Mouse (Mus musculus): ENCODE results near the gene Lce1g.

Lce1g gene

GRCm38 (mm10) chr3:92752238-92752637 lies at the start of gene Lce1g:
Lce1g (minus strand) TSS chr3:92752338.
- no peak for DNase-seq

GRCm38 (mm10) chr3:92790414-92790813 lies 38.3 kb upstream of the Lce1g start, which contains the start of gene Lce1j:
Lce1j (minus strand) TSS chr3:92790514.
- DNase-seq, result no peak

GRCm38 (mm10) chr3:92778799-92779198 lies 26.7 kb upstream of the Lce1g start, which contains the start of gene Lce1i:
Lce1i (minus strand) TSS chr3:92778899.
- no peak for DNase-seq

- no peak for DNase-seq
Measured at GRCm38 (mm10) chr3:92771573-92771972, 19.4 kb upstream of the Lce1g start.

DNA sequence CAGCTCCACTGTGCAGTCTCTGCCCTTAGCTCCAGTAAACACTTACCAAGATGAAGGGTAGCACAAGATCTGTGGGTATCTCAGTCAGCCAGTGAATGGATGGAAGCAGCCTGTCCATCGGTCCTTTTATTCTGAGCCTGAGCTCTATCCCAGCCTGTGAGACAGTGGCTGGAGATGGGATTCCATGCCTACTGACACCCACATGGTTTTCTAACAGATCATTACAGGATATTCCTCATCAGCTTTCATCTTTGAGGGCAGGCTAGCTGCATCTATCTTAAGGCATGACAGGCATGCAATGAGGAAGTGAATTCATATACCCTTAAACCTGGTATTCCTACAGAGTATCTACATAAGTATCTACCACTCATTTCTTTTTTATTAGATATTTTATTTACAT lies 12.8 kb upstream of the Lce1g start, which contains the start of gene Lce1h:
Gene Lce1h, minus strand, starts transcription at position 101 of the 400 bp plus-strand sequence.
- DNase-seq, result no peak

DNA sequence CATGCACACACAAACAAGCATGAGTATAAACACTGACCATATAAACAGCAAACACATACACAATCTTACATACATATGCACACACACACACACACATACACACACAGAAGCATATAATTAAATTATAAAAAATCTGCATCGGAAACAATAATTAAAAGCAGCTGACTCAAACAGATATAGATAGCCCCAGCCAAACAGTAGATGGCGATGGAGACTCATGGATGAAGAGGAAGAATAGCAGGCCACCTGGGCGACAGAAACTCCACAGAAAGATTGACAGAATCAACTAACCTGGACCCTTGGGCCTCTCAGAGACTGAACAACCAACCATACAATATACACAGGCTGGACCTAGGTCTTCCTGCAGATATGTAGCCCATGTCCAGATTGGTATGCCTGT lies 1.1 kb upstream of the Lce1g start:
- no peak for DNase-seq

DNA sequence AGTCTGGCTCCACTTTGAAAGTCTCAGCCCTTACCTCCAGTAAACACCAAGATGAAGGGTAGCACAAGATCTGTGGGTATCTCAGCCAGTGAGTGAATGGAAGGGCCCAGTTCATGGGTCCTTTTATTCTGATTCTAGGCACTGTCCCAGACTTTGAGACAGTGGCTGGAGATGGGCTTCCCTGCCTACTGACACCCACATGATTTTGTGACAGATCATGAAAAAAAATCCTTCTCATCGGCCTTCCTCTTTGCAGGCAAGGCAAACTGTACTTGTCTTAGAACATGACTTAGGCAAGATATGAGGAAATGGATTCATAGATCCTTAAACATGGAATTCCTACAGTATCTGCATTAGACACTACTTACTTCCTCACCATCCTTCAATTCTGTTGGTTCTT lies 13.1 kb downstream of the Lce1g start, which contains the start of gene Gm38119:
Gene Gm38119, minus strand, starts transcription at position 101 of the 400 bp plus-strand sequence.
- DNase-seq, result no peak

GRCm38 (mm10) chr3:92722631-92723030 lies 29.5 kb downstream of the Lce1g start:
- no peak for DNase-seq

- DNase-seq, result no peak
Measured at GRCm38 (mm10) chr3:92720250-92720649, 31.9 kb downstream of the Lce1g start, which contains the start of gene Lce1f. Lce1f (minus strand) TSS chr3:92720350.

DNA sequence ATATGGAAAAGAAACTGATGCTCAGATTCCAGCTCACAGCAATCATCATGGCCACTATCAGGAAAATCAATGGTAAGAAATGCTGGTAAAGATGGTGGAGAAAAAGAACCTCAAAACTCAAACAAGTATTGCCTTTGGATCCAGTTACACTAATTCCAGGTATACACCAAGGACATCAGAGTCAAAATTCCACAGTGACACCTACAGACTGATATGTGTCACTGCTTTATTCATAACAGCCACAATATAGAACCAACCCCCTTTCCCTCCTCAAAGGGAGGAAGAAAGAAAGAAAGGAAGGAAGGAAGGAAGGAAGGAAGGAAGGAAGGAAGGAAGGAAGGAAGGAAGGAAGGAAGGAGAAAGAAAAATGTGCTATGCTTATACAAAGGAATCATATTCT lies 37.0 kb downstream of the Lce1g start:
- DNase-seq, result no peak

GRCm38 (mm10) chr3:92708974-92709373 lies 43.2 kb downstream of the Lce1g start, which contains the start of gene Lce1e:
Lce1e (minus strand) TSS chr3:92709074.
- DNase-seq, result no peak

Data from thymus, postnatal 25 days (tissue).